Comparison of ENCODE assay signal across 8 mouse cellular contexts in genomic region chr17:64331291-64331897, GRCm38 (mm10). TPM values are rescaled to one million over a fixed set of nuclear protein-coding genes. Genes with fewer than 3 reads are reported as not detected.
DNase-seq lines count a peak whose midpoint lies in the region; ATAC-seq and TF ChIP-seq lines count a peak whose summit lies in the region.

No protein-coding gene starts in this region.

- no peak for DNase-seq in heart, postnatal 10 days
- peak; percentile 17 for DNase-seq in CH12.LX (ENCODE audit: extremely low read depth)
- DNase-seq in embryonic facial prominence, embryonic 11.5 days (ENCODE audit: low spot score): peak; percentile 25
- no peak for DNase-seq in adrenal gland, postnatal 4 days (ENCODE audit: low spot score in 2 of 2)
- no peak for DNase-seq in spleen, postnatal 36 days (ENCODE audit: low spot score in 2 of 2)

- peak; percentile 37 for ATAC-seq in heart, embryonic 15.5 days (replicated peaks; ENCODE audit: insufficient number of reproducible peaks, insufficient read depth, low FRiP score, low read depth)
- peak; percentile 27 for ATAC-seq in embryonic facial prominence, embryonic 11.5 days (replicated peaks; ENCODE audit: insufficient number of reproducible peaks, low FRiP score, low TSS enrichment, low read depth)
- peak; percentile 62 for ATAC-seq in intestine, embryonic 16.5 days
- no peak; the same call in 1 of the 2 replicates for ATAC-seq in midbrain, embryonic 16.5 days

- H3K4me2 ChIP-seq in heart, embryonic 15.5 days: peak overlapping the region; percentile 59
- H3K4me2 ChIP-seq in CH12.LX (ENCODE audit: insufficient read depth, low read depth, poor library complexity, severe bottlenecking): 0 out of 2 replicates have a peak overlapping the region, but pooled peaks have one; percentile 0
- H3K4me2 ChIP-seq in embryonic facial prominence, embryonic 11.5 days (ENCODE audit: low read depth, low read length): peak overlapping the region; percentile 60
- peak overlapping the region; percentile 62 for H3K4me2 ChIP-seq in intestine, embryonic 16.5 days (ENCODE audit: low read depth, low read length)
- peak overlapping the region; percentile 54 for H3K4me2 ChIP-seq in midbrain, embryonic 16.5 days (ENCODE audit: low read length)

- no peaks in the 10 kb centered on the region for H3K9me3 ChIP-seq in heart, embryonic 15.5 days (replicated peaks)
- H3K9me3 ChIP-seq in CH12.LX (replicated peaks; ENCODE audit: low read length): no peaks in the 10 kb centered on the region
- H3K9me3 ChIP-seq in embryonic facial prominence, embryonic 11.5 days (replicated peaks; ENCODE audit: control insufficient read depth, low read length): no peaks in the 10 kb centered on the region
- H3K9me3 ChIP-seq in intestine, embryonic 16.5 days (ENCODE audit: control insufficient read depth, low read length): no peaks in the 10 kb centered on the region
- H3K9me3 ChIP-seq in midbrain, embryonic 16.5 days (replicated peaks; ENCODE audit: control insufficient read depth, low read length, poor library complexity, severe bottlenecking): no peaks in the 10 kb centered on the region

- peak overlapping the region; percentile 96 for H3K4me3 ChIP-seq in heart, embryonic 15.5 days
- H3K4me3 ChIP-seq in CH12.LX (replicated peaks in 1 of 3; ENCODE audit: low read depth in 2 of 3, low read length in 2 of 3, poor library complexity in 1 of 3): peak overlapping the region; percentile 73 to 90 (median 89)
- H3K4me3 ChIP-seq in embryonic facial prominence, embryonic 11.5 days (ENCODE audit: low read depth, low read length): peak overlapping the region; percentile 96
- peak overlapping the region; percentile 99 for H3K4me3 ChIP-seq in intestine, embryonic 16.5 days (ENCODE audit: low read length)
- peak overlapping the region; percentile 99 for H3K4me3 ChIP-seq in midbrain, embryonic 16.5 days (ENCODE audit: low read depth, low read length)

- dilution Hi-C loops in CH12.LX (cut with MboI; ENCODE audit: extremely low pct_ligation_motif_present, extremely low pct_unique_long_range_greater_than_20kb, low sequenced_read_pairs): no loop called here

- peaks cover 2% of the 10 kb centered on the region; the same call in 1 of the 2 replicates for H3K79me2 ChIP-seq in CH12.LX (replicated peaks; ENCODE audit: control insufficient read depth, extremely low read depth, insufficient read depth, poor library complexity, severe bottlenecking)

- peak; percentile 55; the same call in 1 of the 2 replicates for TF ChIP-seq POLR2A in CH12.LX (IDR thresholded peaks at IDR 0.05; ENCODE audit: low read depth, low read length)

- TF ChIP-seq CTCF in CH12.LX (conservative IDR thresholded peaks at IDR 0.05 in 1 of 2, IDR thresholded peaks at IDR 0.05 in 1 of 2; ENCODE audit: low read depth in 2 of 2, low read length in 2 of 2): no peak

- TF ChIP-seq RAD21 in CH12.LX (IDR thresholded peaks at IDR 0.05; ENCODE audit: low read depth, low read length): no peak

- in situ Hi-C loops in CH12.LX (cut with MboI; ENCODE audit: low pct_ligation_motif_present, low pct_unique_long_range_greater_than_20kb, low sequenced_read_pairs): no loop called here

- peaks cover 3% of the 10 kb centered on the region for H3K36me3 ChIP-seq in heart, embryonic 15.5 days
- peaks cover 0 to 4% of the 10 kb centered on the region in 2 experiments for H3K36me3 ChIP-seq in CH12.LX (replicated peaks in 1 of 2; ENCODE audit: control insufficient read depth in 1 of 2, insufficient read depth in 1 of 2, low read length in 1 of 2)
- H3K36me3 ChIP-seq in embryonic facial prominence, embryonic 11.5 days (replicated peaks; ENCODE audit: control insufficient read depth, insufficient read depth, low read depth, low read length): no peaks in the 10 kb centered on the region
- H3K36me3 ChIP-seq in intestine, embryonic 16.5 days (ENCODE audit: control insufficient read depth, insufficient read depth, low read length): no peaks in the 10 kb centered on the region
- no peaks in the 10 kb centered on the region; the same call in 1 of the 2 replicates for H3K36me3 ChIP-seq in midbrain, embryonic 16.5 days (ENCODE audit: control insufficient read depth, insufficient read depth, low read length)

- TF ChIP-seq EP300 in CH12.LX (IDR thresholded peaks at IDR 0.05; ENCODE audit: low read length): no peak

- H3K9ac ChIP-seq in heart, embryonic 15.5 days: peak overlapping the region; percentile 96
- peak overlapping the region; percentile 82 for H3K9ac ChIP-seq in CH12.LX (ENCODE audit: insufficient read depth, low read depth)
- H3K9ac ChIP-seq in embryonic facial prominence, embryonic 11.5 days (replicated peaks; ENCODE audit: low read length): peak overlapping the region; percentile 93
- peak overlapping the region; percentile 98 for H3K9ac ChIP-seq in intestine, embryonic 16.5 days (ENCODE audit: low read depth, low read length)
- H3K9ac ChIP-seq in midbrain, embryonic 16.5 days (ENCODE audit: low read depth, low read length): peak overlapping the region; percentile 99

- H3K4me1 ChIP-seq in heart, embryonic 15.5 days (replicated peaks): peaks cover 12% of the 10 kb centered on the region
- H3K4me1 ChIP-seq in CH12.LX (ENCODE audit: control insufficient read depth in 1 of 2, insufficient read depth in 2 of 2): peaks cover 0 to 11% of the 10 kb centered on the region in 2 experiments; a peak in 1 of 4 replicates
- H3K4me1 ChIP-seq in embryonic facial prominence, embryonic 11.5 days (ENCODE audit: control insufficient read depth, insufficient read depth, low read length): no peaks in the 10 kb centered on the region
- H3K4me1 ChIP-seq in intestine, embryonic 16.5 days (ENCODE audit: control insufficient read depth, insufficient read depth, low read length): peaks cover 5% of the 10 kb centered on the region
- peaks cover 18% of the 10 kb centered on the region for H3K4me1 ChIP-seq in midbrain, embryonic 16.5 days (ENCODE audit: control insufficient read depth, insufficient read depth, low read length)

- under 1% methylated on average over 59 of the region's 62 CpGs for WGBS in heart, embryonic 15.5 days
- WGBS in embryonic facial prominence, embryonic 11.5 days: 0% methylated on average over 45 of the region's 62 CpGs
- WGBS in intestine, embryonic 16.5 days: 0% methylated on average over 58 of the region's 62 CpGs
- 0% methylated on average over 46 of the region's 62 CpGs for WGBS in midbrain, embryonic 16.5 days

- intact Hi-C loops in heart, postnatal 10 days (cut with DNase I): loop anchor here (10.0 kb wide), 1 partner anchor 467 kb away; the partner anchor contains the start of genes A930002H24Rik and Fer

- H3K27ac ChIP-seq in heart, embryonic 15.5 days: peak overlapping the region; percentile 97
- H3K27ac ChIP-seq in CH12.LX (ENCODE audit: insufficient read depth, low read depth): peak overlapping the region; percentile 54
- peak overlapping the region; percentile 95 for H3K27ac ChIP-seq in embryonic facial prominence, embryonic 11.5 days (replicated peaks; ENCODE audit: low read depth, low read length)
- H3K27ac ChIP-seq in intestine, embryonic 16.5 days (ENCODE audit: low read length): peak overlapping the region; percentile 98
- peak overlapping the region; percentile 98 for H3K27ac ChIP-seq in midbrain, embryonic 16.5 days (ENCODE audit: low read length)

- H3K27me3 ChIP-seq in heart, embryonic 15.5 days: no peaks in the 10 kb centered on the region
- no peaks in the 10 kb centered on the region for H3K27me3 ChIP-seq in CH12.LX (replicated peaks)
- H3K27me3 ChIP-seq in embryonic facial prominence, embryonic 11.5 days (ENCODE audit: control insufficient read depth, insufficient read depth, low read length): no peaks in the 10 kb centered on the region
- no peaks in the 10 kb centered on the region for H3K27me3 ChIP-seq in intestine, embryonic 16.5 days (replicated peaks; ENCODE audit: control insufficient read depth, insufficient read depth, low read length)
- no peaks in the 10 kb centered on the region for H3K27me3 ChIP-seq in midbrain, embryonic 16.5 days (ENCODE audit: control insufficient read depth, insufficient read depth, low read depth, low read length)

TF ChIP-seq in CH12.LX, 34 proteins besides CTCF, POLR2A, EP300 and RAD21 (continues in another document):
- TF ChIP-seq JUN (IDR thresholded peaks at IDR 0.05; ENCODE audit: insufficient read depth, low read depth, low read length) (no peak), E2F4 (IDR thresholded peaks at IDR 0.05; ENCODE audit: insufficient replicate concordance, low read depth, low read length) (no peak), SMC3 (IDR thresholded peaks at IDR 0.05; ENCODE audit: low read depth, low read length) (no peak), ZKSCAN1 (IDR thresholded peaks at IDR 0.05; ENCODE audit: borderline replicate concordance, low read depth, low read length) (no peak), ELF1 (IDR thresholded peaks at IDR 0.05; ENCODE audit: low read depth, low read length) (no peak), NELFE (IDR thresholded peaks at IDR 0.05; ENCODE audit: low read depth, low read length) (peak; percentile 64; the same call in 1 of the 2 replicates), UBTF (IDR thresholded peaks at IDR 0.05; ENCODE audit: low read depth, low read length) (peak; percentile 82), MYC (IDR thresholded peaks at IDR 0.05; ENCODE audit: low read depth, low read length) (no peak), MAFK (IDR thresholded peaks at IDR 0.05; ENCODE audit: insufficient replicate concordance, low read length) (no peak), KAT2A (IDR thresholded peaks at IDR 0.05; ENCODE audit: insufficient replicate concordance, low read length) (no peak), RCOR1 (conservative IDR thresholded peaks at IDR 0.05; ENCODE audit: low read depth, low read length) (no peak), HCFC1 (IDR thresholded peaks at IDR 0.05; ENCODE audit: low read depth, low read length) (0 out of 2 replicates have a peak, but pooled peaks have one; percentile 6), NRF1 (IDR thresholded peaks at IDR 0.05; ENCODE audit: low read depth, low read length) (no peak), MXI1 (IDR thresholded peaks at IDR 0.05; ENCODE audit: low read depth, low read length) (peak; percentile 61), TBP (conservative IDR thresholded peaks at IDR 0.05; ENCODE audit: low read depth, low read length) (no peak), TCF12 (IDR thresholded peaks at IDR 0.05; ENCODE audit: low read depth, low read length) (0 out of 2 replicates have a peak, but pooled peaks have one; percentile 19)

RNA-seq across cellular contexts. Expression of gene Pja2, which starts 0.3 kb away (rescaled TPM):
- polyA plus RNA-seq in heart, embryonic 15.5 days (2015; fragmentation: Nextera tagmentation; extraction: Ambion mirVana): 70.1 and 73.9 TPM in 2 replicates
- total RNA-seq in heart, postnatal 10 days (2021): 100 to 1,000 TPM; 140 to 148 TPM
- total RNA-seq in CH12.LX (2012; rRNA removed) (9.1 and 10.9 TPM in 2 replicates), CH12.LX (2014; rRNA removed) (13.9 and 14.7 TPM in 2 replicates)
- polyA plus RNA-seq in CH12.LX (2012; ENCODE audit: insufficient read length, low read depth): 12.9 and 16.2 TPM in 2 replicates
- polyA plus RNA-seq in embryonic facial prominence, embryonic 11.5 days (2014; fragmentation: Nextera tagmentation; extraction: Ambion mirVana): 71.5 and 75.8 TPM in 2 replicates
- polyA plus RNA-seq in intestine, embryonic 16.5 days (2015; fragmentation: Nextera tagmentation; extraction: Ambion mirVana): 49.6 and 50.9 TPM in 2 replicates
- polyA plus RNA-seq in midbrain, embryonic 16.5 days (2015; fragmentation: Nextera tagmentation; extraction: Ambion mirVana): 209 and 219 TPM in 2 replicates
- total RNA-seq in adrenal gland, postnatal 4 days (2021): 10 to 100 TPM; 92.8 to 96.3 TPM

Comparison
In these comparisons a context has a peak if more than half of its experiments do, and no peak if none do; other contexts are left out.
1. H3K4me2 ChIP-seq: peak in every context shown above with its lines; median percentile 62 in intestine, embryonic 16.5 days; 60 in embryonic facial prominence, embryonic 11.5 days; 59 in heart, embryonic 15.5 days; 54 in midbrain, embryonic 16.5 days; 0 in CH12.LX.
2. DNase-seq: peak in CH12.LX (single experiment) and embryonic facial prominence, embryonic 11.5 days (single experiment); none in heart, postnatal 10 days (0 of 2), adrenal gland, postnatal 4 days (0 of 2) and spleen, postnatal 36 days (0 of 2).
3. Peak in every context shown above with its lines, with median percentiles within 50 percentile points of each other: H3K27ac ChIP-seq, H3K4me3 ChIP-seq and H3K9ac ChIP-seq.